Mouse (Mus musculus) lung, adult 18-20 months (tissue): Measurements from ENCODE around the gene Dnajb5.

Experiments used
- DNase-seq, 2 experiments: peaks; one replicate each; pipeline ENCODE4 v3.0.0; 2022; ENCODE audit warnings: mixed read lengths in 2 of 2

Dnajb5 gene

GRCm38 (mm10) chr4:42949676-42950051 lies at the start of gene Dnajb5:
Gene Dnajb5 (plus strand): TSS chr4:42949814.
- DNase-seq = peak; percentile 99

DNA sequence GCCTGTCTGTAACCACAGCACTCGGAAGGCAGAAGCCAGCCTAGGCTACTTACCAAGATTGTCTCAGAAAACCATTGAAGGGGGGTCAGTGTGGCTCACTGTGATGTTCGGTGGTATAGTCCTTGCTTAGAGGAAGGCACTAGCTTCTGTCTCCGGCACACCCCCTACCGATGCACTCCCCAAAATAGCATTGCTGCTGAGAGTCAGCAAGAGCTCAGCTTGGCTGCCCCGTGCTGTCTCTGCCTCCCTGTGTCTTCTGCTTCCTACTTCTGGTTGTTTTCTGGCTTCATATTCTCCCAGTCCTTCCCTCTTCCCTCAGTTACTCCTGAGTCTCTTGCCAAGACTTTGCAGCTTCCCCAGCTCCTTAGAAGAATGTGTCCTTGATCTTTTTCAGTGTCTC lies 48.7 kb upstream of the Dnajb5 start:
- DNase-seq = no peak

DNA sequence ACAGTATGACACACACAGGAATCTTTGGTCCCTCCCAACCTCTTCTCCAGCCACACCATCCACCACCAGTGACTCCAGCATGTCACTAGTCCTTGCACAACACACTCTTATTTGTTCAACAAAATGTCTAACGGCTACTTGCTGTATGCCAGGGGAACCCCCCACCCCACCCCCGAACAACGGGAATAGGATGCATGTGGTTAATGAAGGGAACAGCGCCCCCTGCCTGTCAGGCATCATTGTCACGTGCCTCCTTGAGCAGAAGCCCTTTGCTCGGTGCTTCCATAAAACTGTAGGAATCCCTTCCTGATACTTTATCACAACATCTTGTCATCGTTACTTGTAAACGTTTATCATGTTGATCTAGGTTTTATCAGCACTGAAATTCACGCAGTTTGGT lies 47.4 kb upstream of the Dnajb5 start:
- peak in 1 of 2 experiments; percentile 4 for DNase-seq

DNA sequence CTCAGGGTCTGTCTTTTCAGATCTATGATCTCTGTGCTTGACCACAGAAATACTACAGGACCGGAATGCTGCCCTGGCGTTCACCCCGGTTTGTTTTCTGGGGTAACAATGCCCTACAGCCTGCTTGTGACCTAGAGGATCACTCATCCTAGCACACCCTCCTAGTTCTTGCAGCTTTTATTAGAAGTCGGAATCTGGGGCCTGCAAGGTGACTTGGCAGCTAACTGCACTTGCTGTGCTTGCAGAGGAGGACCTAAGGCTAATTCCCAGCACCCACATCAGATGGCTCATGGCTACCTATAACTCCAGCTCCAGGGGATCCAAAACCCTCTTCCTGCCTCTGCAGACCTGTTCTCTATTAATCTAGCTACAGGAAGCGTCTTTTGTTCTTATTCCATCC lies 46.9 kb upstream of the Dnajb5 start:
- no peak for DNase-seq

DNA sequence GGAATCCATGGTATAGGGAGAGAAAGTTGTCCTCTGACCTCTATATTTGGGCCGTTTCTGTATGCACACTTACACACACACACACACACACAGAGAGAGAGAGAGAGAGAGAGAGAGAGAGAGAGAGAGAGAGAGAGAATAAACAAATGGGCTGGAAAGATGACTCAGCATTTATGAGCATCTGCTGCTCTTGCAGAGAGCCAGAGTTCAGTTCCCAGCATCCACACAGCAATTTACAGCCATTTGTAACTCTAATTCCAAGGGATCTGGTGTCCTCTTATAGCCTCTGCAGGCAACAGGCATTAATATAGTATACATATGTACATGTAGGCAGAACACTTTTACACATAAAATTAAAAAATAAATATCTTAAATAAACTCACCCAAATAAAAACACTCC lies 45.7 kb upstream of the Dnajb5 start:
- no peak for DNase-seq

GRCm38 (mm10) chr4:42904523-42904922 lies 45.1 kb upstream of the Dnajb5 start:
- DNase-seq = no peak

DNA sequence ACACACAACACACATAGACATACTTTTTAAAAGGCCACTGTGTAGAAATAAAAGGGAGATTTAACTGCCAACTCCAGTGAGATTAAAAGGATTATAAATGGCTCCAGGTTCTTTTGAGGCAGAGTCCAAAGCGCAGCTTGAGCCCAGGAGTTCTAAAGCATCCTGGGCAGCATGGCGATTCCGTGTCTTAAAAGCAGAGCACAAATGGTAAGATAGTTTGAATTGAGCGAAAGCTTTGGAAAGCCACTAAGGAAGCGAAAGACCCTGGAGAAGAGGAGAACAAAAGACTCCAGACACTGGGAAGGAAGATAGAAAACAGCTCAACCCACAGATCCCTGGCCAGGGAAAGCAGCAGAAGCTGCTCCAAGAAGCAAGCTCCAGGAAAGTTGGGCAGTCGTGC lies 44.6 kb upstream of the Dnajb5 start:
- DNase-seq = no peak

GRCm38 (mm10) chr4:42913391-42913790 lies 36.2 kb upstream of the Dnajb5 start:
- no peak for DNase-seq

GRCm38 (mm10) chr4:42915311-42915710 lies 34.3 kb upstream of the Dnajb5 start:
- no peak for DNase-seq

DNA sequence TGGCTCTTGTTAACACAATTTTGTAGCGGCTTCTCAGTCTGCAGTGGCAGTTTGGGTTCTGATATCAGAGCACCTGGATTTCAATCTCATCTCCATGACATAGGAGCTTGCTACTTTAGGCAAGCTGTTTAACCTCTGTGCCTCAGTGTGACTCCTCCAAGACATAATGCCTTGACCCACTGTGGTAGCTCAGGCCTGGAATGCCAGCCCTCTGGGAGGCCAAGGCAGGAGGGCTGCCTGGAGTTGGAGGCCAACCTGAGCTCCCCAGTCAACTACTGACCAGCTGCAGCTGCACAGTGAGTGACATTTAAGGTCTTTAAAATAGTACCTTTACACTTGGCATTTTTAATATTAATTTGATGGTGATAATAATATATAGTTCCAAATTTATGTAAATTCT lies 33.6 kb upstream of the Dnajb5 start:
- DNase-seq = no peak

GRCm38 (mm10) chr4:42916617-42917401 lies 32.8 kb upstream of the Dnajb5 start, which contains the start of gene Phf24:
Gene Phf24 (plus strand): TSS chr4:42916660.
- peak in 1 of 2 experiments; percentile 33 for DNase-seq

DNA sequence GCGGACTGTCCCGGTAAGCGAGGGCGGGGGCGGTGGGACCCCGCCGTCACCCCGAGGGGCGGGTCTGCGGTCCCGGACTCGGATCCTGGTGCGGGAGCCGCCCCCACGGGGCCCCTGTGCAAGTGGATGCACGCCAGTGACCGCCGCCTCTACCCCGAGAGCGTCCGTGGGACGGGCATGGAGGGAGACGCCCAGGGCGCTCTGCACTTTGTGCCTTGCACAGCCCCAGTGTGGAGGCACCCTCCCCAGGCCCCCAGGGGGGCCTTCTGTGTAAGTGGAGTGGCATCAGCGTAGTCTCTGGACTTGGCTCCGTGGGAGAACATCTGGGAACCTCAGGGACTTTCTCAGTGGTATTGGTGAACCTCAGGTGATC lies 32.2 kb upstream of the Dnajb5 start:
- no peak for DNase-seq

DNA sequence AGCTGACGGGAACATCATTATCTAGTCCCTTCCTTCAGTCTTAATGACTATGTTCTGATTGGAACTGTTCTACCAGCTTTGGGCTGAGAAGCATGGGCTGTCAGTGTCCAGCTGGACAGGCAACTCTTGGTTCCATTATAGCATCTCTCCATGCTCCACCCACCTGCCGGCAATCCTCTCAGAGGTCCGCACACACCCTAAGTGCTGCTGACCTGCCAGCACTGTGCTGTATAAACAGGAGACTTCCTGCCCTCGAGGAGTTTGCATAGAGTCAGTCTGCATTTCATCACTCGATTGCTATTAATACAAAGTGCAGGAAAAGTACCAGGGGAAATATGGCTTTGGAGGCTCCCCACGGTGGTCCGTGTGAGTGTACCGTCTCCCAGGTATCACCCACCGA lies 28.9 kb upstream of the Dnajb5 start:
- peak; percentile 56 to 67 for DNase-seq

DNA sequence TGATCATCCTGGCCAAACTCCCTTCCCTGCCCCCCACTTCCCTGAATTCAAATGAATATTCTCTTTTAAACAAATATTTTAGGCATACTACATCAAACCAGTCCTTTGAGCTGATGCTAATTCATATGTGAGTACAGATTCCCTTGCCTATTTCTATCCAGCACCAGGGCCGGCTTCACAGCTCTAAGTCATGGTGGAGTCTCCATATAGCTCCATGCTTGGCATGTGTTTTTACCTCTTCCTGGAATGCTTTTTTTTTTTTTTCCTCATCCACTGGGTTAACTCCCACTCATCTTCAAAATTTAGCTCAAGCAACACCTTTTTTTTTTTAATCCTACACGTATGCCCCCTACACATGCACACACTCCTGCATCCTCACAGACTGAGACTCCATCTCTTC lies 28.1 kb upstream of the Dnajb5 start:
- no peak for DNase-seq

DNA sequence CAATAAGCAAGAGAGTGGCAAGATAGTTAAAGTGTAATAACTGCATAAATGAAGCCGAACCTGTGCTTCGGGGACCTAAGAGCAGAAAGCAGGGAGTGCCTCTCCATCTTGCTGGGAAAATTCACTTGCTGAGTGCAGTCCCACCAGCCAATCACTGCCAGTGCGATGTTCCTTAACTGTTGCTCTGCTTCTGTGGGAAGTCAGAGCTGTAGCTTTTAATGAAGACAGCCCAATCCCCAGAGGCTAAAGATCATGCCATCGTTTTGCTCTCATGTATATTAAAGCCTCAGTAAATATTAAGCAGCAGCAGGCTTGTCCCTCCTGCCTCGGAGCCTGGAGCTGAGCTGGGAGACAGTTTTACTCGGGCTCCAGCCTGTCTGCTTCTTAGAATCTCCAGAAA lies 27.6 kb upstream of the Dnajb5 start:
- DNase-seq = no peak

GRCm38 (mm10) chr4:42922461-42922860 lies 27.2 kb upstream of the Dnajb5 start:
- DNase-seq = no peak

- no peak for DNase-seq
Measured at GRCm38 (mm10) chr4:42924095-42924710, 25.4 kb upstream of the Dnajb5 start.

DNA sequence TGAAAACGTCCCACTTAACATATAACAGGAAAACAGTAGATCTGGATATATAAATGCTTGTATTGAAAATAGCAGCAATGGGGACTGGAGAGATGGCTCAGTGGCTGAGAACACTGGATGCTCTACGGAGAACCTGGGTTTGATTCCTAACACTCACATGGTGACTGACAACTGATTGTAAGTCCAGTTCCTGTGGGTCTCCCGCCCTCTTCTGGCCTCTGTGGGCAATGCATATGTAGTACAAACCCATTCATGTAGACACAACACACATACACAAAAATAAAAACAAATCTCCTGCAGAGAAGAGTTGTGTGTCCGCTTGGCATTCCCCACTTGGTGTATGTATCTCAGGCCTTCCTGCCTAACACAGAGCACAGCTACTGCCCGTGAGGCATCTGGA lies 21.4 kb upstream of the Dnajb5 start:
- DNase-seq = no peak

GRCm38 (mm10) chr4:42928952-42929351 lies 20.7 kb upstream of the Dnajb5 start:
- DNase-seq = no peak

DNA sequence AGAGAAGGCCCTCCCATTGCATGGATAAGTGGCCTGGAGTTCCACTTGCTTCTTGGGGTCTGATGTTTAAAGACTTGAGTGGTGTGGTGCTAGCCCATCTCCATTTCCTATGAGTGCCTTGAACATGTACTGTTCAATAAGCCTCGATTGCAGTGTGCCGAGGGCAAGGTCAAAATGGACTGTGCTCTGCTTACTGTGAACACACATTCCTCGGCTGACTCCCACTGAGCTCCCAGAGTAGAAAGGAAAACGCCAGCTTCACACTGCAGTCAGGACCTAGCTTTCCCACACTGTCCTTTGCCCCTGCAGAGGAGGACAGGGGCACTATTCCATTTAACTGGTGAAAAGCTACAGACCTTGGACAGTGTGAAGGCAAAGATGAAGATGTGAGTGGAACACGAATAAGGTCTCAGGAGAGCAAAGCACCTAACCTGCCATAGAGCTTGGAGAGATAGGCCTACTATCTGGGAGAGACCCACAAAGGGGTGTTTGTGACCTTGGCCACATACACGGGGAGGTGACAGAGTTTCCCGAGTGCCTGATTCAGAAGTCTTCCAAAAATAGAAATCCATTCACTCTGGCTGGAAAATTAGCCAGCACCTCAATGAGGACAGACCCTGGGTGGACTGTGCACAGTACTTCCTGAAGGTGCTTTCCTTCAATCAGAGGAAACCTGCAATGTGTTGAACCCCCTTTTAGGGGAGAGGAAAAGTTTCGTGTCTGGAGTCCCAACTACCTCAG lies 17.2 kb upstream of the Dnajb5 start:
- DNase-seq = no peak

- DNase-seq = peak; percentile 77 to 80
Measured at GRCm38 (mm10) chr4:42933630-42934029, 16.0 kb upstream of the Dnajb5 start.

- no peak for DNase-seq
Measured at GRCm38 (mm10) chr4:42941396-42941795, 8.2 kb upstream of the Dnajb5 start.

- no peak for DNase-seq
Measured at GRCm38 (mm10) chr4:42943341-42943740, 6.3 kb upstream of the Dnajb5 start.

- DNase-seq = no peak
Measured at GRCm38 (mm10) chr4:42944185-42944584, 5.4 kb upstream of the Dnajb5 start.
